Mouse (Mus musculus): Measurements from ENCODE around the gene Pipox. TPM values are rescaled to one million over a fixed set of nuclear protein-coding genes. Genes with fewer than 3 reads are reported as not detected.

The Pipox gene
- 8.6 and 12.6 TPM in 2 replicates for polyA plus RNA-seq (2015; fragmentation: Nextera tagmentation; extraction: Ambion mirVana)

DNA sequence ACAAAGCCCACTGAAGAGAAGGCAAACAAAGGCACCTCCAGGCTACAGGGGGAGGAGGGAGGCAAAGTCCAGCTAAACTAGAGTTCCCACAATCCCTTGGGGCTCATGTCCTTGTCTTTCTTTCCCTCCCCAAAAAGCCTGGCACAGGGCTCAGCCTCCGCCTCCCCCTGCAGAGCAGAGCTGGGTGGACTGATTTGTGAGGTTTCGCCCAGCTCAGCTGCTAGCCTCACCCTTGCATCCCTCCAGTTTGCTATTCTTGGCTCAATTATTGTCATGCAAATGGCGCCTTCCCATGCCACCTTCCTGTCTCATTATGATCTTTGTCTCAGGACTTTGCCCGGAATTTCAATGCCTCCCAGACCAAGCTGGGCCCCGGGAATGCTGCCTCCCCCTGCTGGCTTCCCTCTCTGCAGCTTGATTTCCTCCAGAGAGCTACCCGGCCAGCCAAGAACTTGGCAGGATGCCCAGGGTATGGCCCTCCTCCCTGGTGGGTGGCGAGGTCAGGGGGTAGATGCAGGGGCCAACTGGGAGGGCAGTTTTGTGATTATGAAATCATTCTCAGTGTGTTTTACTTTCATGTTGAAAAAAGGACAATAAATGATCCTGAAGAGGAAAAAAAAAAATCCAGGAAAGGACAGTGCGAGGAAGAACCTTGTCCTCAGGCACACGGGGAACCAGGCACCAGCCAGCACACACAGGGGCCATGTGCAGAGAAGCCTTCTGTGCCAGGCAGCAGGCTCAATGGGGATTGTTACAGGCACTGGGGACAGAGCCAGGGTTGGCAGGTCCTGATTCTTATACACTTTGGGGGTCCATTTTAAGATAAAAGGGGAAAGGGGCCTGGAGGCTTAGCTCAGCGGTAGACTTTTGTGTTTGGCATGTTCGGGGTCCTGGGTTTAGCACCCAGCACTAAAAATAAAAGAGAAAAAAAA lies at the start of gene Pipox:
TSS of gene Pipox (minus strand) at position 310 of the 932 bp plus-strand sequence.
- Histone ChIP-seq H3K4me2 (ENCODE audit: low read length) (peak within 1 kb of the TSS; percentile 36), H3K9ac (replicated peaks; ENCODE audit: low read depth, low read length) (peak within 1 kb of the TSS; percentile 51), H3K27ac (ENCODE audit: low read length) (peak within 1 kb of the TSS; percentile 93), H3K4me3 (replicated peaks; ENCODE audit: low read length) (peak within 1 kb of the TSS; percentile 8; the same call in 1 of the 2 replicates), H3K36me3 (ENCODE audit: control insufficient read depth, insufficient read depth) (no peaks in the 10 kb centered on the region), H3K4me1 (replicated peaks; ENCODE audit: control insufficient read depth, insufficient read depth, low read length) (peaks cover 87% of the 10 kb centered on the region), H3K27me3 (replicated peaks; ENCODE audit: control insufficient read depth, insufficient read depth, low read length) (no peaks in the 10 kb centered on the region), H3K9me3 (ENCODE audit: control insufficient read depth, low read length) (no peaks in the 10 kb centered on the region)
- ATAC-seq: peak; percentile 87
- WGBS: 1% methylated on average over 10 of the region's 11 CpGs

DNA sequence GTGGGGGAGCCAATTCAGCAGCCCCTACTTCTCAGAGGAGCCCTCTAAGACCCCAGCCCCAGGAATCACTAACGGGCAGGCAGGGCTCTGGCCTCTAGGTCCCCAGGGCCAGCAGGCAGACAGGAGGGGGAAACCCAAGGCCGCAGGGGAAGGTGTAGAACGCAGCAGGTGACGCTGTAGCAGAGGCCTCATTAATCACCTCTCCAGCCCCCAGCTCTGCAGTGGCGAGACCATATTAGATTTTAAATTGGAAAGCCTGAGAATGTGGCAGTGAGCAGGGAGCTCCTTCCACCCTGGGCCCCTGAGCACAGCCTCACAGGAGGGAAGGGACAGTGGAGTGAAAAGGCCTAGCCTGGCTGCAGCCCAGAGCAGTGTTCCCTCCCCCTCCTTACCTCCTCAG lies 48.3 kb upstream of the Pipox start:
- Histone ChIP-seq H3K9ac (replicated peaks; ENCODE audit: low read depth, low read length) (peak overlapping the region; percentile 15), H3K9me3 (ENCODE audit: control insufficient read depth, low read length) (no peaks in the 10 kb centered on the region), H3K4me1 (replicated peaks; ENCODE audit: control insufficient read depth, insufficient read depth, low read length) (peaks cover 67% of the 10 kb centered on the region), H3K36me3 (ENCODE audit: control insufficient read depth, insufficient read depth) (no peaks in the 10 kb centered on the region), H3K4me2 (ENCODE audit: low read length) (no peak overlapping the region), H3K27me3 (replicated peaks; ENCODE audit: control insufficient read depth, insufficient read depth, low read length) (no peaks in the 10 kb centered on the region), H3K27ac (ENCODE audit: low read length) (0 out of 2 replicates have a peak overlapping the region, but pooled peaks have one; percentile 39), H3K4me3 (replicated peaks; ENCODE audit: low read length) (no peak overlapping the region)
- 20% methylated on average over 5 of the region's 5 CpGs for WGBS
- ATAC-seq: no peak

DNA sequence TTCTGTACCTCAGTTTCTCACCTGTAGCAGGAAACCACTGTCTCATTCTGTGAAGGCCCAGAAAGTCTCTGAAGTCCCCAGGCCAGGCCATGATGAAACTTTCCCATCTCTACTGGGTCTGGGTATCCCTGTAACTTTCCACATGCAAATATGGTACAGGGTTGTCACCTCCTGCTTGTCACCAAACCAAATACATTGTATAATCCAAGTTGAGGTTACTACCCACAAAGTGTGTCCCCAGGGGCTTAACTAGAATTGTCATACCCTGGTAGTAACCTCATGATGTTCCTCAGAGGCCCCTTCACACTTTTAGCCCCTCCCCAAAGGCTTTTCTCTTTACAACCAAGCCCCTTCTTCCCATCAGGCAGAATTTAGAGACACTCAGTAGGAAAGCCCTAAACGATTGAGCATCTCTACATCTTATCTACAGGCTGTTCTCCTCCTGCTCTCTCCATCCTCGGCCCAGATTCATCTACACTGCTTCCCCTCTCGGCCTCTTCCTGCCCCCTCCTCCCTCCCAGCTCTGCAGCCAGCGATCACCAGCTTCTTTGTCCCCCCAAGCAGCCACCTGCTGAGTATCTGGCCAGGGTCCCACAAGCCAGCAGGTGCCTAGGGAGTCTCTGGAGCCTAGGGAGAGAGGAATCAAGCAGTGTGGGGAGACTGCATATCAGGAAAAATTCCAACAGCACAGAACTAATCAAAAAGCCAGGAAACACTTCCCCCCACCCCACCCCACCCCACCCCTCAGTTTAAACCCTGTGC lies 43.9 kb upstream of the Pipox start:
- no peak for ATAC-seq
- H3K27me3 ChIP-seq (replicated peaks; ENCODE audit: control insufficient read depth, insufficient read depth, low read length): no peaks in the 10 kb centered on the region
- H3K27ac ChIP-seq (ENCODE audit: low read length): no peak overlapping the region; the same call in 1 of the 2 replicates
- H3K9ac ChIP-seq (replicated peaks; ENCODE audit: low read depth, low read length): 0 out of 2 replicates have a peak overlapping the region, but pooled peaks have one; percentile 6
- H3K36me3 ChIP-seq (ENCODE audit: control insufficient read depth, insufficient read depth): no peaks in the 10 kb centered on the region
- H3K9me3 ChIP-seq (ENCODE audit: control insufficient read depth, low read length): no peaks in the 10 kb centered on the region
- 4% methylated on average over 4 of the region's 4 CpGs for WGBS
- H3K4me1 ChIP-seq (replicated peaks; ENCODE audit: control insufficient read depth, insufficient read depth, low read length): peaks cover 80% of the 10 kb centered on the region
- H3K4me3 ChIP-seq (replicated peaks; ENCODE audit: low read length): no peak overlapping the region
- no peak overlapping the region for H3K4me2 ChIP-seq (ENCODE audit: low read length)

DNA sequence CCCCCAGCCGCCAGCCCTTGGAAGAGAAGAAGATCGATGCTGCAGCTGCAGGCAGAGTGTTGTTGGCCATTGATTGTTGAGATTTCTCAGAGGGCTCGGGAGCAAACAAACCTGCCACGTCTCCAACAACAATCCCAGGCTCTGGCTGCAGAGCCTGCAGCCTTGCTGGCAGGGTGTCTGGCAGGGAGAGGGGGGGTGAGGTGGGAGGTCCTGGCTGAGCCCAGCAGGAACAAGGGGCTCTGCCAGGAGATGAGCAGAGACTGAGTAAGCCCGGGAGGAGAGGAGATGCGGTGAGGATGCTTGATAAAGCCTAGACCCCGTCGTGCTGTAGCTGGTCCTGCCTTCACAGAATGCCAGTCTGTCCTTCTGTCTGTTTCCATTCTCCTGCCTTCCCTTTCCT lies 43.0 kb upstream of the Pipox start:
- Histone ChIP-seq H3K4me3 (replicated peaks; ENCODE audit: low read length) (peak overlapping the region; percentile 10), H3K9ac (replicated peaks; ENCODE audit: low read depth, low read length) (peak overlapping the region; percentile 18; the same call in 1 of the 2 replicates), H3K4me2 (ENCODE audit: low read length) (peak overlapping the region; percentile 84), H3K36me3 (ENCODE audit: control insufficient read depth, insufficient read depth) (no peaks in the 10 kb centered on the region), H3K27me3 (replicated peaks; ENCODE audit: control insufficient read depth, insufficient read depth, low read length) (no peaks in the 10 kb centered on the region), H3K9me3 (ENCODE audit: control insufficient read depth, low read length) (no peaks in the 10 kb centered on the region), H3K27ac (ENCODE audit: low read length) (peak overlapping the region; percentile 3; the same call in 1 of the 2 replicates), H3K4me1 (replicated peaks; ENCODE audit: control insufficient read depth, insufficient read depth, low read length) (peaks cover 80% of the 10 kb centered on the region)
- ATAC-seq: no peak
- 12% methylated on average over 8 of the region's 8 CpGs for WGBS

DNA sequence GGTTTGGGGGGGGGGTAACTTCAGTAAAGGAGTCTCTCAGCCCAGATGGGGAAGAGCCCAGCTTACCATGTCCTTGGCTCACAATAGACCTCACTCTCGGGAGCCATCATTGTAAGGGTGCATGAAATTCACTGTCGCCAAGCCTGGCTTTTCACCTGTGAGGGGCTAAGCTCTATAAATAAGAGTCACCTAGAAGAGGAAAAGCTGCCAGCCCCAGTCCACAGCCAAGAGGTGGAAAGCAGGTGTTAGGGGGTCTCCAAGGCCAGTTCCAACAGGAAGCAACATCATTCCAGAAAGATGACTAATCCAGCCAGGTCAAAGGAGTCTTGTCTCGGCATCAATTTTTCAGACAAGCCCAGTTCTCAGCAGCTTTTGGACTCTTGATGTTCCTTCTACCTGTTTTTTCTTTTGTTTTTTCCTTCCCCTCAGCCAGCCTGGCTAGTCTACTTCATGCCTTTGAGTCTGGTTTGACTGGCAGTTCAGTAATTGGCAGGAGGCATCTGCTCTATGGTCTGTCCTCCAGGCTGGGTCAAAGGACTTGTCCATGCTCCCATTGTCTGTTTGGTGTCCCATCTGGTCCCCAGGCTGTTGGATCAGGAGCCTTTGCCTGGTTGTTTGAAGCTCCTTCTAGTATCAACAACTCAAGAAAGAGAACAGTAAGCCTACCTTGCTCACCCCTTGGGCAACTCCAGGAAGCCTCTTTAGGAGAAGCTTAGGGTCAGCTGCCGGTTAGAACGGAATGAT lies 40.8 kb upstream of the Pipox start:
- H3K9ac ChIP-seq (replicated peaks; ENCODE audit: low read depth, low read length): peak overlapping the region; percentile 96
- peaks cover 72% of the 10 kb centered on the region for H3K4me1 ChIP-seq (replicated peaks; ENCODE audit: control insufficient read depth, insufficient read depth, low read length)
- ATAC-seq: no peak

DNA sequence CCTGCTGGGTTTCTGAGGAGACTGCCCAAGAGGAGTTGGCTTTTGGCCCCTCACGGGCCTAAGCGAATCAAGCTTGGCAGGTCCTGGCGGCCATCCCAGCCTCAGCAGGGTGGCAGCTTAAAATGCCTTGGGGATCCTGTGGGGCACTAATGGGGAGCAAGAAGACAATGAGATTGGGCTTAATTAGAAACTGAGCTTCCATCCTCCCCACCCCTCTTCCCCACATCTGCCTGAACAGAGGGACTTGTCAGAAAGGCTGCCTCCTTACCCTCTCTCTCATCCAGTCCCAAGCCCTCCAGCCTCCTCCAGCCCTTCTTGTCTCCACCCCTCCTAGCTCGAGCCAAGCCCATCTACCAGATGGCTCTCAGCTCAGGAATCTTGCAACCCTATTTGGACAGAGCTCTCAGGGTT lies 40.2 kb upstream of the Pipox start:
- Histone ChIP-seq H3K27me3 (replicated peaks; ENCODE audit: control insufficient read depth, insufficient read depth, low read length) (no peaks in the 10 kb centered on the region), H3K36me3 (ENCODE audit: control insufficient read depth, insufficient read depth) (no peaks in the 10 kb centered on the region), H3K27ac (ENCODE audit: low read length) (peak overlapping the region; percentile 95), H3K4me3 (replicated peaks; ENCODE audit: low read length) (peak overlapping the region; percentile 94), H3K9me3 (ENCODE audit: control insufficient read depth, low read length) (no peaks in the 10 kb centered on the region), H3K4me1 (replicated peaks; ENCODE audit: control insufficient read depth, insufficient read depth, low read length) (peaks cover 72% of the 10 kb centered on the region), H3K9ac (replicated peaks; ENCODE audit: low read depth, low read length) (peak overlapping the region; percentile 96), H3K4me2 (ENCODE audit: low read length) (peak overlapping the region; percentile 84)
- whole genome bisulfite sequencing: 3% methylated on average over 4 of the region's 4 CpGs
- peak; percentile 27; the same call in 1 of the 2 replicates for ATAC-seq

More for the DNA sequence above, 40.8 kb upstream of the Pipox start:
- Histone ChIP-seq H3K4me2 (ENCODE audit: low read length) (peak overlapping the region; percentile 84), H3K27ac (ENCODE audit: low read length) (peak overlapping the region; percentile 95), H3K27me3 (replicated peaks; ENCODE audit: control insufficient read depth, insufficient read depth, low read length) (no peaks in the 10 kb centered on the region), H3K9me3 (ENCODE audit: control insufficient read depth, low read length) (no peaks in the 10 kb centered on the region), H3K4me3 (replicated peaks; ENCODE audit: low read length) (peak overlapping the region; percentile 94), H3K36me3 (ENCODE audit: control insufficient read depth, insufficient read depth) (no peaks in the 10 kb centered on the region)
- WGBS: 38% methylated on average over 5 of the region's 5 CpGs

DNA sequence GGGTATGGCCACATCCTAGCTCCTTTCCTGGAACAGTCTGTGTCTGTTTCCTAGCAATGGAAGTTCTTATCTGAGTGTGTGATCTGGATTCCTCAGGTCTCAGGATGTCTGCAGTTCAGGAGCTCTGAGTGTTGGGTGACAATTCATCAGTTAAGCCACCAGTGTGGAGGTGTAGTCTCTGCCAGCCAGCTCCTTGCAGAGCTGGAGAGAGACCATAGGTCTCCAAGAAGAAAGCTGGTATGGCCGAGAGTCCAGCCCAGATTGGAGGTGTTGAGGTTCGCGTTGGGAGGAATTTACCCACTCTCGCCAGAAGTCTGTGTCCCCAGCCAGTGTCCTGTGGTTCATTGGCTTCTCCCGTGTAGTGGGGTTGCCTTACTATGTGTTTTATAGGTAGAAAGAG lies 38.7 kb upstream of the Pipox start:
- peak overlapping the region; percentile 94 for H3K4me3 ChIP-seq (replicated peaks; ENCODE audit: low read length)

DNA sequence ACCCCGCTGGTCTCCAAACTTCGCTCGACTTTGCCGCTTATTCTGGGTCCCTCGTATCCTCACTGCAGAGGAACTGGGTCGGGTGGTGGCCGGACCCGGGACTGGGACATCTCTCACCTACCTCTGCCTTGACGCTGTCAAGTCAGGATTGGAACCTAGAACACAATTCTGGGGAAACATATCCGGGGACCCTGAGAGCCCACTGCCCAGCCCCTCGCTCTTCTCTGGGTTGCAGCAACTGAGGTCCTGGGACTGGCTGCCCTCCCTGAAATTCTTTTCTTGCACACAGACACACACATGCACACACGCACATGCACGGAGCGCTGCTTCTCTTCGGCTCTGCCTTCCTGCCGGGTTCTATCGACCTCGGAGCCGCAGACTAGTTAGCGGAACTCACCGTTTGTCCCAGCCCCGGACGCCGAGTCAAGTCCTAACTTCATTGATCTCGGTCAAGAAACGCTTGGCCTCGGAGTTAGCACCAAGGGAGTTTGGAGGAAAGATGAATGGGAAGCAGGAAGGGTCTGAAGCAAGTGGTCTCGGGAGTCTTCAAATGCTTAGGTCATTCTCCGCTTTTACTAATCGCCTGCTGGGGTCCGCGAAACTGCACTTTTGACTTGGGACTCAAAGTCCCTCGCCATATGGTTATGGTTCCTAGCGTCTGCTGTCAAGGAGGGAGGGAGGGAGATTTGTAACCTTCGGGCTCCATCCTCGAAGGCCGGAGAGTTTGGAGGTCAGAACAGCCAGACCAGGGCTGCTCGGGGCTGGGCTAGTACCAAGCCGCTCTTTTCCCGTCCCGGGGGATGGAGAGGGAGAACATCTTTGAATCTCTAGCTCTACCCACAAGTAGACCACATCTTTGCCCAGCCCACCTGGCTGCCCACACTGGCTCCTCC lies 37.9 kb upstream of the Pipox start:
- peaks cover 55% of the 10 kb centered on the region for H3K4me1 ChIP-seq (replicated peaks; ENCODE audit: control insufficient read depth, insufficient read depth, low read length)

More for the DNA sequence above, 38.7 kb upstream of the Pipox start:
- no peaks in the 10 kb centered on the region for H3K9me3 ChIP-seq (ENCODE audit: control insufficient read depth, low read length)
- peak overlapping the region; percentile 96 for H3K9ac ChIP-seq (replicated peaks; ENCODE audit: low read depth, low read length)
- H3K4me2 ChIP-seq (ENCODE audit: low read length): peak overlapping the region; percentile 84
- H3K27me3 ChIP-seq (replicated peaks; ENCODE audit: control insufficient read depth, insufficient read depth, low read length): no peaks in the 10 kb centered on the region
- H3K27ac ChIP-seq (ENCODE audit: low read length): peak overlapping the region; percentile 95
- 49% methylated on average over 5 of the region's 5 CpGs for WGBS
- H3K36me3 ChIP-seq (ENCODE audit: control insufficient read depth, insufficient read depth): no peaks in the 10 kb centered on the region
- H3K4me1 ChIP-seq (replicated peaks; ENCODE audit: control insufficient read depth, insufficient read depth, low read length): peaks cover 58% of the 10 kb centered on the region
- ATAC-seq: no peak

More for the DNA sequence above, 37.9 kb upstream of the Pipox start:
- WGBS: 1% methylated on average over 41 of the region's 41 CpGs
- Histone ChIP-seq H3K36me3 (ENCODE audit: control insufficient read depth, insufficient read depth) (no peaks in the 10 kb centered on the region), H3K27me3 (replicated peaks; ENCODE audit: control insufficient read depth, insufficient read depth, low read length) (no peaks in the 10 kb centered on the region), H3K27ac (ENCODE audit: low read length) (peak overlapping the region; percentile 95), H3K4me2 (ENCODE audit: low read length) (peak overlapping the region; percentile 84), H3K9me3 (ENCODE audit: control insufficient read depth, low read length) (no peaks in the 10 kb centered on the region), H3K9ac (replicated peaks; ENCODE audit: low read depth, low read length) (peak overlapping the region; percentile 96), H3K4me3 (replicated peaks; ENCODE audit: low read length) (peak overlapping the region; percentile 94)
- no peak for ATAC-seq
